Mouse (Mus musculus): Measurements from ENCODE around the gene Eral1. TPM values are rescaled to one million over a fixed set of nuclear protein-coding genes. Genes with fewer than 3 reads are reported as not detected.
A peak's percentile ranks its signal among the peaks of the same experiment; 100 is the strongest.
"Not testable (repeated sequence)": the region's sequence is repeated elsewhere in the genome, so short reads cannot be mapped to it uniquely, and the experiment has no call there.

Eral1 gene
- polyA plus RNA-seq, 1 experiment from 2014 or later: 33.0 TPM

DNA sequence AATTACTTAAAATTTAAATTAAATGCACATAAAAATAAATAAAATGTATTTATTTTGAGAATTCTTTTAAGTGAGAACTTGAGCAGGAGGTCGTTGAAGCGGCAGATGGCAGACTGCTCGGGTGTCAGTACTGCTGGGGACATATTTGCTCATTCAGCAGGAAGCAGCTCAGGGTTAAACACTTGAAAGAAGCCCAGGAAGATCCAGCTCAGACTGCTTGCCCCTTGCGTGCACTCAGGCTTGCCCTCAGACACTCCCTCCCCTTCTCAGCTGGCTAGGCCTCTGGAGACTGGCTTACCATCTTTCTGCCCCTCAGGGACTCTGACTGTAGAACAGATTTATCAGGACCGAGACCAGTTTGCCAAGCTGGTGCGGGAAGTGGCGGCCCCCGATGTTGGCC, 23.2 kb downstream of the Eral1 start:
- Histone ChIP-seq H3K27me3 (no peaks in the 10 kb centered on the region), H3K4me1 (no peaks in the 10 kb centered on the region), H3K9me3 (replicated peaks) (no peaks in the 10 kb centered on the region), H3K4me3 (no peak overlapping the region), H3K27ac (no peak overlapping the region), H3K36me3 (ENCODE audit: poor library complexity, severe bottlenecking) (peaks cover 70% of the 10 kb centered on the region), H3K4me2 (no peak overlapping the region), H3K9ac (no peak overlapping the region)
- ATAC-seq: no peak
- WGBS: 89% methylated on average over 8 of the region's 8 CpGs

DNA sequence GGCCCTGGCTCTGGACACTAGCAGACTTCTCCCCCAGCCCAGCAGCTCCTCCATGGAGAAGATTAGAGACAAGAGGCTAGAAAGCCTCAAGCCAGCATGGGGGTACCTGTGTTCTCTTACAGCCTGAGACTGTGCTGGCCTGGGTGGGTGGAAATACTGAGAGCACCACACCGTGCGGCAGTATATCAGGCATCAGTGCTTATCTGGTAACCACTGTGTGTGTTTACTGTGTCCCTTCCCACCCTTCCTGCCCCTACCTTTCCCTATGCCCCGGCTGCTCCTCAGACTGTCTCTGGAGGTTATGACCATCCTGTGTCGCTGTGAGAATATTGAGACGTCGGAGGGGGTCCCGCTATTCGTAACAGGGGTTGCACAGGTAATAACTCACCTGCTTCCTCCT, 27.1 kb downstream of the Eral1 start:
- Histone ChIP-seq H3K9ac (no peak overlapping the region), H3K27ac (no peak overlapping the region), H3K36me3 (ENCODE audit: poor library complexity, severe bottlenecking) (peaks cover 77% of the 10 kb centered on the region), H3K4me3 (no peak overlapping the region), H3K4me2 (no peak overlapping the region), H3K4me1 (no peaks in the 10 kb centered on the region), H3K27me3 (no peaks in the 10 kb centered on the region), H3K9me3 (replicated peaks) (no peaks in the 10 kb centered on the region)
- 96% methylated on average over 8 of the region's 8 CpGs for WGBS
- ATAC-seq: no peak

DNA sequence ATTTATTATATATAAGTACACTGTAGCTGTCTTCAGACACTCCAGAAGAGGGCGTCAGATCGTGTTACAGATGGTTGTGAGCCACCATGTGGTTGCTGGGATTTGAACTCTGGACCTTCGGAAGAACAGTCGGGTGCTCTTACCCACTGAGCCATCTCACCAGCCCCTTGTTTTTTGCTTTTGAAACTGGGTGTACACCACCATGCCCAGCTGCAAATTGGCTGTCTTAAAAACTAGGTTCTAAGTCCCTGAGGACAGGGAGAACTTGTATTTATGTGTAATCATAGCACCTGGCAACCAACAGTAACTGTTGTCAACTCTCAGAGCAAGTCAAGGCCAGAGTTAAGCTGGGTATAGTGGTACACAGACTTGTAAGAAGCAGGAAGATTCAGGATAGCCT, 31.5 kb downstream of the Eral1 start:
- not testable (repeated sequence) for ATAC-seq; H3K27me3 ChIP-seq; H3K4me1 ChIP-seq; H3K27ac ChIP-seq; H3K9ac ChIP-seq; H3K4me3 ChIP-seq; H3K4me2 ChIP-seq; H3K9me3 ChIP-seq (replicated peaks)
- peaks cover 42% of the 10 kb centered on the region for H3K36me3 ChIP-seq (ENCODE audit: poor library complexity, severe bottlenecking)
- WGBS: 100% methylated on average over 4 of the region's 4 CpGs

- H3K4me1 ChIP-seq: 0 out of 2 replicates have a peak, but pooled peaks cover 5% of the 10 kb centered on the region
- peaks cover 35% of the 10 kb centered on the region for H3K36me3 ChIP-seq (ENCODE audit: poor library complexity, severe bottlenecking)
- 76% methylated on average over 5 of the region's 5 CpGs for WGBS
- ATAC-seq: no peak
- H3K4me3 ChIP-seq: no peak overlapping the region
- H3K27me3 ChIP-seq: no peaks in the 10 kb centered on the region
- H3K9ac ChIP-seq: no peak overlapping the region
- H3K27ac ChIP-seq: no peak overlapping the region
- H3K4me2 ChIP-seq: no peak overlapping the region
- no peaks in the 10 kb centered on the region for H3K9me3 ChIP-seq (replicated peaks)
These were observed 35.4 kb downstream of the Eral1 start for GRCm38 (mm10) chr11:78044758-78045251.

DNA sequence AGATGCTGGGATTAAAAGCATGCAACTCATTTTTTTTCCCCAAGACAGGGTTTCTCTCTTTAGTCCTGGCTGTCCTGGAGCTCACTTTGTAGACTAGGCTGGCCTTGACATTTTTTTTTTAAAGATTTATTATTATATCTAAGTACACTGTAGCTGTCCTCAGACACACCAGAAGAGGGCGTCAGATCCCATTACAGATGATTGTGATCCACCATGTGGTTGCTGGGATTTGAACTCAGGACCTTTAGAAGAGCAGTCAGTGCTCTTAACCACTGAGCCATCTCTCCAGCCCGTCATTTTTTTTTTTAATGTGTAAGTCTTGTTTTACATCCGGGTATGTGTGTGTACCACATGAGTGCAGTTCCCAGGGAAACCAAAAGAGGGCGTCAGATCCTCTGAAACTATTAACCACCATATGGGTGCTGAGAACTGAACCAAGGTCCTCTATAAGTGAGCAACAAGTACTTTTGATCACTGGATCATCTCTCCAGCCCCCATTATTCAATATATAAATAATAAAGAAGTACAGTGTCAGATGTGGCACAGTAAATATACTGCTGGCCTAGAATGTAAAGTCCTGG, 37.8 kb downstream of the Eral1 start:
- not testable (repeated sequence) for H3K4me3 ChIP-seq; H3K4me2 ChIP-seq; H3K9me3 ChIP-seq (replicated peaks); ATAC-seq; H3K27ac ChIP-seq; H3K9ac ChIP-seq; H3K27me3 ChIP-seq
- WGBS: 94% methylated on average over 4 of the region's 4 CpGs
- Histone ChIP-seq H3K4me1 (peaks cover 23% of the 10 kb centered on the region), H3K36me3 (ENCODE audit: poor library complexity, severe bottlenecking) (peaks cover 25% of the 10 kb centered on the region)

DNA sequence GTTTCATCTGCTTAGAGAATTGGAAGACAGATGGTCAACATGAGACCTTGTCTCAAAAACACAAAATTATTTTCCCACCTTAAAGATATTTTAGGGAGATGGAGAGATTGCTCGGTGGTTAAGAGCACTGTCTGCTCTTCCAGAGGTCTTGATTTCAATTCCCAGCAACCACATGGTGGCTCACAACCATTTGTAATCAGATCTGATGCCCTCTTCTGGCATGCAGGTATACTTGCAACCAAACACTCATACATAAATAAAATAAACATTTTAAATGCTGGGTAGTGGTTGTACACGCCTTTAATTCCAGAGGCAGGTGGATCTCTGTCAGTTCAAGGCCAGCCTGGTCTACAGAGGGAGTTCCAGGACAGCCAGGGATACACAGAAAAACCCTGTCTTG, 39.3 kb downstream of the Eral1 start:
- Histone ChIP-seq H3K4me3 (no peak overlapping the region), H3K9me3 (replicated peaks) (no peaks in the 10 kb centered on the region), H3K27ac (no peak overlapping the region; the same call in 1 of the 2 replicates), H3K27me3 (no peaks in the 10 kb centered on the region), H3K9ac (no peak overlapping the region), H3K4me2 (no peak overlapping the region), H3K4me1 (peaks cover 28% of the 10 kb centered on the region), H3K36me3 (ENCODE audit: poor library complexity, severe bottlenecking) (peaks cover 18% of the 10 kb centered on the region)
- no peak for ATAC-seq
- WGBS: 79% methylated on average over 2 of the region's 2 CpGs

DNA sequence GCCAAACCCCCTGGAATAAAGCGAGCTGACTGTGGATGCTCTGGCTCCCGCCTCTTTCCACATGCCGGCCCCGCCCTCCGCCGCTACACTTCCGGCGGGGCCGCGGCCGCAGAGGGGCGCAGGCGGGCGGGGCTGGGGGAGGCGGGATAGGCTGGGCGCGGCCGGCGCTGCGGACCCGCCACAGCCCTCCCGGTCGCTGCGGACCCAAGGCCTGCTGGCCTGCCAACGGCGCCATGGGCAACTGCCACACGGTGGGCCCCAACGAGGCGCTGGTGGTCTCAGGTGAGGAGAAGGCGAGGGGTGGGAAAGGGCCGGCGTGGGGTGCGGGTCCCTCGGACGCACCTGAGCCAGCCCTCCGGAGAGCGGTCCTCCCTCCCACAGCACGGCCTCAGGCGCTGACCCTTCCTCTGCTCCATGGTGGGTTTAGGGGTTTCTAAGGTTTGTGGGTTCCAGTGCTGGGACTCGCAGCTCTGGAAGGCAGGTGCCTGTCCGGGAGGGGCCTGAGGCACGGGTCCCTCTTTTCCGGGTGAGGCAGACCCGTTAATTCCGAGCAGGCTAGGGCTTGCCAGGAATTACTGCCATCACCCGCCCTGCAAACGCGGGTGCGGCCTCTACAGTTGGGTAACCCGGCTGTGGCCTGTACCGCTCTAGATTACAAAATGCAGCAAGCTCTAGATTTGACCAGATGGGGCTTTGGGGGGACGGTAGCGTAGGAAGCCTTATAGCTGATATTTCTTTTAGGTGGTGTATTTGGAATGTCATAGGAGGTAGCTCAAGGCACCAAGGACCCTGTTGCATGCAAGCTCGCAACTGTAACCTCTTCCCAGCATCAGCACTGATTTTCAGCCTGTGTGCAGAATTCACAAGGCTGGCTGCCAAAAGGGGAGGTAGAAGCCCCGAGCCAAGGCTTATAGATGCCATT, 42.1 kb downstream of the Eral1 start, which contains the start of gene Flot2:
TSS of gene Flot2 (plus strand) at position 101 of the 922 bp plus-strand sequence.
- WGBS: 2% methylated on average over 54 of the region's 55 CpGs
- H3K27me3 ChIP-seq: no peaks in the 10 kb centered on the region
- peaks cover 32% of the 10 kb centered on the region for H3K36me3 ChIP-seq (ENCODE audit: poor library complexity, severe bottlenecking)
- H3K27ac ChIP-seq: peak within 1 kb of the TSS; percentile 83
- peaks cover 33% of the 10 kb centered on the region for H3K4me1 ChIP-seq
- H3K9me3 ChIP-seq (replicated peaks): no peaks in the 10 kb centered on the region
- H3K4me3 ChIP-seq: peak within 1 kb of the TSS; percentile 91
- peak; percentile 89 for ATAC-seq
- peak within 1 kb of the TSS; percentile 92 for H3K4me2 ChIP-seq
- peak within 1 kb of the TSS; percentile 94 for H3K9ac ChIP-seq

- WGBS: 84% methylated on average over 10 of the region's 10 CpGs
- Histone ChIP-seq H3K36me3 (ENCODE audit: poor library complexity, severe bottlenecking) (peaks cover 25% of the 10 kb centered on the region), H3K27ac (no peak overlapping the region), H3K4me1 (peaks cover 42% of the 10 kb centered on the region), H3K9me3 (replicated peaks) (no peaks in the 10 kb centered on the region), H3K4me2 (no peak overlapping the region), H3K4me3 (no peak overlapping the region), H3K9ac (no peak overlapping the region), H3K27me3 (no peaks in the 10 kb centered on the region)
- ATAC-seq: no peak
These were observed 43.4 kb downstream of the Eral1 start for GRCm38 (mm10) chr11:78036791-78037190.

DNA sequence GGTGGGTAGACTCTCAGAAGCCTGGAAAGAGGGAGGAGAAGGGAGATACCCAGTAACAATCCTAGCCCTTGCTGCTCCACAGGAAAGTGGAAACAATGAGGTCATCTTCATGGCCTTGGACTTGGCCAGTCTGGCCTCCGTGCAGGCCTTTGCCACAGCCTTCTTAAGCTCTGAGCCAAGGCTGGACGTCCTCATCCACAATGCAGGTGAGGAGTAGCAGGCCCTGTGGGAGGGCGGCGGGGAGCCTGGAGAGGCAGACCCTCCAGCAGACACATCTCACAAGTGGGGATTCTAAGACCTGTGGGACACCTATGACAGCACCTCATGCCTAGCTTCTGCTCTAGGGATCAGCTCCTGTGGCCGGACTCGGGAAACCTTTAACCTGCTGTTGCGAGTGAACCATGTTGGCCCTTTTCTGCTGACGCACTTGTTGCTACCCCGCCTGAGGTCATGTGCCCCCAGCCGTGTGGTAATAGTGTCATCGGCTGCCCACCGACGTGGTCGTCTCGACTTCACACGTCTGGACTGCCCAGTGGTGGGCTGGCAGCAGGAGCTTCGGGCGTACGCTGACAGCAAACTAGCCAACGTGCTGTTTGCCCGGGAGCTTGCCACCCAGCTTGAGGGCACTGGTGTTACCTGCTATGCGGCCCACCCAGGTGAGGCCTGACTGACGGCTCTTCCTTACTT, 46.1 kb downstream of the Eral1 start:
- Histone ChIP-seq H3K36me3 (ENCODE audit: poor library complexity, severe bottlenecking) (peaks cover 22% of the 10 kb centered on the region), H3K4me3 (no peak overlapping the region), H3K4me2 (no peak overlapping the region), H3K9ac (no peak overlapping the region), H3K4me1 (peaks cover 44% of the 10 kb centered on the region), H3K9me3 (replicated peaks) (no peaks in the 10 kb centered on the region), H3K27me3 (no peaks in the 10 kb centered on the region), H3K27ac (no peak overlapping the region)
- ATAC-seq: no peak
- 95% methylated on average over 23 of the region's 23 CpGs for WGBS

- H3K27ac ChIP-seq: peak overlapping the region; percentile 93
- no peaks in the 10 kb centered on the region for H3K27me3 ChIP-seq
- WGBS: 3% methylated on average over 5 of the region's 5 CpGs
- H3K4me2 ChIP-seq: peak overlapping the region; percentile 86
- no peaks in the 10 kb centered on the region for H3K9me3 ChIP-seq (replicated peaks)
- peak overlapping the region; percentile 74 for H3K4me3 ChIP-seq
- ATAC-seq: 0 out of 2 replicates have a peak, but pooled peaks have one; percentile 3
- H3K4me1 ChIP-seq: peaks cover 34% of the 10 kb centered on the region
- H3K36me3 ChIP-seq (ENCODE audit: poor library complexity, severe bottlenecking): peaks cover 35% of the 10 kb centered on the region
- H3K9ac ChIP-seq: peak overlapping the region; percentile 87
These were observed 47.4 kb downstream of the Eral1 start for GRCm38 (mm10) chr11:78032809-78033195.

DNA sequence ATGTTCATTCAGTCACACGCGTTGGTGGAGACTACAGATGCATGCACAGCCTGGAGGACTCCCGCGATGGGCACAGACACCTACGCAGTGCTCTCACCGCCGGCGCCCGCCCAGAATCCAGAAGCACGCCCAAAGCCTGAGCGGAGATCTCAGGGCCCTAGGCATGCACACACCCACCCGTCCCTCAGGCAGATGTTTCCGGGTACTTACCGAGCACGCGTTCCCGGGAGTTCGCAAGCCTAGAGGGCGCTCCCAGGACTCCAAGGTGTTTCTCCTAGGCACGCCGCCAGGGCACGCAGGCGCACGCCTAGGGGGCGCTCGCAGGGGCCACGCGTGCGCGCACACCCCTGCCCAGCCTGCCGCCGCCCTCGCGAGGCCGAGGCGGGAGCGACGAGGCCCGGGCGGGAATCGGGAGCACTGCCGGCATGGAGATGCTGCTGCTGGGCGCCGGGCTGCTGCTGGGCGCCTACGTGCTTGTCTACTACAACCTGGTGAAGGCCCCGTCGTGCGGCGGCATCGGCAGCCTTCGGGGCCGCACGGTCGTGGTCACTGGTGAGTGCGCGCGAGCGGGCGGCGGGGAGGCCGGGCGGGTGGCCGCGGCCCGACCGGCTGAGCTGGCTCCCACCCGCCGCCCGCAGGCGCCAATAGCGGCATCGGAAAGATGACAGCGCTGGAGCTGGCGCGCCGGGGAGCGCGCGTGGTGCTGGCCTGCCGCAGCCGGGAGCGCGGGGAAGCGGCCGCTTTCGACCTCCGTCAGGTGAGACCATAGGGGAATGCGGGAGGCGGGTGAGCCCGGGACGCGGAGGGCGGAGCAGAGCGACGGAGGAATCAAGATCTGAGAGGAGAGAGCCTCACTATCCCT, 48.0 kb downstream of the Eral1 start, which contains the start of gene Dhrs13:
TSS of gene Dhrs13 (plus strand) at position 334 of the 862 bp plus-strand sequence.
- H3K9ac ChIP-seq: peak within 1 kb of the TSS; percentile 87
- peaks cover 29% of the 10 kb centered on the region for H3K4me1 ChIP-seq
- H3K27ac ChIP-seq: peak within 1 kb of the TSS; percentile 93
- H3K27me3 ChIP-seq: no peaks in the 10 kb centered on the region
- under 1% methylated on average over 96 of the region's 96 CpGs for WGBS
- H3K36me3 ChIP-seq (ENCODE audit: poor library complexity, severe bottlenecking): peaks cover 41% of the 10 kb centered on the region
- H3K9me3 ChIP-seq (replicated peaks): no peaks in the 10 kb centered on the region
- peak within 1 kb of the TSS; percentile 74 for H3K4me3 ChIP-seq
- peak within 1 kb of the TSS; percentile 86 for H3K4me2 ChIP-seq
- peak; percentile 91 for ATAC-seq

All from forebrain, embryonic 13.5 days (tissue).